Mouse (Mus musculus) heart, postnatal 0 days (tissue): ENCODE results near the gene Trmo.

ENCODE experiments used
- CTCF ChIP-seq: IDR thresholded peaks from 2 replicates; pipeline ENCODE4 v1.5.1; 2016; ENCODE audit warnings: antibody characterized with exemption, control low read depth, low read depth
- EP300 ChIP-seq: IDR thresholded peaks from 2 replicates; pipeline ENCODE4 v1.6.1; 2016; ENCODE audit warnings: antibody characterized with exemption, low read depth

DNA sequence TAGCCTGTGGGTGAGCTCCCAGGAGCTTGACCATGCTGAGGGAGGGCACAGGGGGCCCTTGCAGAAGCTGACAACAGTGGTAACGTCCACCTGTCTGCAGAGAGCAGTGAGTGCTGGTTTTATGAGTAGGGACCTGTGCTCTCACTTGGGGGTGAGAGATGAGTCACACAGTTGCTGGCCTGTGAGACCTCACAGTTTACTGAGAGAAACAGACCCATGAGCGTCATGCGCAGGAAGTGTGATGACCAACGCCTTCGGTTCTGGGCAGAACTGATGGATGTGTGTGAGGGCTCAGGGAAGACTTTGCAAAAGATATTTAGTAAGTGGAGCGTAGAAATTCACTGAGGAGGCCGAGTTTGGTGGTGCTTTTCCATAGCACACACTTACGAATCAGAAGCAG lies 33.4 kb upstream of the Trmo start:
- TF ChIP-seq EP300: no peak
- TF ChIP-seq CTCF: no peak
